Mouse (Mus musculus): ENCODE data around the gene Zmynd12.

DNA sequence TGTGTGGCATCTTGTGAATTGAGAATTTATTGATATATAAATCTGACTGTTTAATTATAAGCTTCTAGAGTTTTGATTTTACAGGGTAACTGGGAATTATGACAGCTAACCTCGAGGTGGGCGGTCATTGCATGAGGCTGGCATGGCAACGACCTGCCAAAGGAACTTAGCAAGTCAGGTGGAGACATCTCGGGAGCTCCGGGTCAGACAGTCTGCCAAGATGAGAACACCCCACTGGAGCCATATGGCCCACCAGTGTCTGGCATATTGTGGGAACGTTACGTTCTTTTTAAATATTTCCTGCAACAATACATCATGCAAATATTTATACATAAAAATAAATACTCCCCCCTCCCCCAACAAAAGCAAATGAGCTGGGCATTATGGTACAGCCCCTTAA lies 23.9 kb upstream of the Zmynd12 start:
- TF ChIP-seq ZMIZ1 (IDR thresholded peaks at IDR 0.05; ENCODE audit: low read depth, low read length) (no peak), POLR2A (IDR thresholded peaks at IDR 0.05; ENCODE audit: low read depth, low read length) (no peak), CTCF (conservative IDR thresholded peaks at IDR 0.05 in 1 of 2, IDR thresholded peaks at IDR 0.05 in 1 of 2; ENCODE audit: low read depth in 2 of 2, low read length in 2 of 2) (no peak), EP300 (IDR thresholded peaks at IDR 0.05; ENCODE audit: low read length) (no peak), SIN3A (IDR thresholded peaks at IDR 0.05; ENCODE audit: low read length) (no peak), USF1 (IDR thresholded peaks at IDR 0.05; ENCODE audit: low read depth, low read length) (no peak)

Measured in CH12.LX (cell line).